Mouse (Mus musculus) 3134 (cell line): ENCODE measurements at regions not wholly inside any gene's neighbourhood (a gene's known extent, or its start where the extent isn't known, plus 50 kb on each side); places are given as distances from the start of the nearest gene placed in this dataset.

Source experiments
- DNase-seq: peaks from one replicate; pipeline ENCODE4 v3.0.0-alpha.2; 2011; ENCODE audit warnings: low spot score; ENCODE audit not compliant: insufficient read length; ENCODE audit errors: extremely low read depth

DNA sequence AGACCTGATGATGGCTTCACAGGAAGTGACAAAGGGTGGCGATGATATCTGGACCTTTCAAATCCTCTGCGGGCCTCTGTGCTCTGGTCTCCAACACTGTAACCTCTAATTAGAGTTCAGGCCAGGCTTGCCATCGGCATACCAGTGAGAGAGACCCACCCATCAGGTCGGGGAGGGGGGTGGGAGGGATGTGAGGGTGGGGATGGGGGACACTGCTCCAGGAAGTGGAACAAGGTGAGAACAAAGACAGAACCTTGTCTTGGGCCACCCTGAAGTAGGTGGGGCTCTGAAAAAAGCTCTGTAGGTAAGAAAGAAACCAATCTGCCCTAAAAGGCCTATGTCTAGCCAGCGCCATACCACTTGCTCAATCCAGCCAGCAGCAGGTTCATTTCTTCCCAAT lies 243.0 kb upstream of the Tle3 start:
- no peak for DNase-seq

DNA sequence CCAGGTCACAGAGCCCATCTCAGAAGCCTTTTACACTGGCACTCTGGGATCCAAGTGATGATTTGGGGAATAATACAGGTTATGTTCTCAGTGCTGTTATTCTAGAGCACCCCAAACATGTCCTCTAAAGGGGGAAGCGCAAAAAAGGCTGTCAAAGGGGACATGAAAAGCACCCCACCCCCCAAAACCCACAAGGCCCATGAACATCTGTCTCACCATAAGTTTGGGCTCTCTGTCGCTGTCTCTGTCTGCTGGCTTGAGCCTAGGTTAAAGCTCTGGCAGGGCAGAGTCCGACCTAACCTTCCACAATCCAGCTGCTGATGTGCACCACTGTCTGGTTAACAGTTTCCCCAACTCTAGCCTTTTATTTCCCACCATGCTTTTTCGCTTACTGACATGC lies 241.3 kb upstream of the Tle3 start:
- DNase-seq, result no peak

GRCm38 (mm10) chr9:61135263-61135882 lies 236.8 kb upstream of the Tle3 start:
- no peak for DNase-seq

GRCm38 (mm10) chr9:61135917-61136316 lies 236.2 kb upstream of the Tle3 start:
- no peak for DNase-seq

- peak; percentile 25 for DNase-seq
These were observed 233.3 kb upstream of the Tle3 start for GRCm38 (mm10) chr9:61138741-61139368.

- DNase-seq, result no peak
These were observed 229.1 kb upstream of the Tle3 start for GRCm38 (mm10) chr9:61143101-61143500.

- no peak for DNase-seq
These were observed 227.4 kb upstream of the Tle3 start for GRCm38 (mm10) chr9:61144685-61145318.

DNA sequence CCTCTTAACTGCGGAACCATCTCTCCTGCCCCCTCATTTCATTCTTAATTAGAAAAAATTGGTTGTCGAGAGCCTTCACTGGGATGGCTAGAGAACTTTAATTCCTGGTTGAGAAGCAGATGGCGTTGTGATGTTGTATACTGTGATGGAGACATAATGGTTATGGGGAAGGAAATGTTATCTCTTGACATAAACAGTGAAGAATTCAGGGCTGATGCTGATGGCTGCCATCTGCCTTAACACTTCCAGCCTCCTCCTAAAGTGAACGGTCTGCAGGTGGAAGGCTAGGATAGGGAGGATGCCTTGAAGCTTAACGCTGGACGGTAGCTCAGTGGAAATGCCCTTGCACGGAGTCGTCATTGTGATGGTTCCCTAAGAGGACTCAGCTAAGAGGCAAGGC lies 226.4 kb upstream of the Tle3 start:
- DNase-seq, result no peak

DNA sequence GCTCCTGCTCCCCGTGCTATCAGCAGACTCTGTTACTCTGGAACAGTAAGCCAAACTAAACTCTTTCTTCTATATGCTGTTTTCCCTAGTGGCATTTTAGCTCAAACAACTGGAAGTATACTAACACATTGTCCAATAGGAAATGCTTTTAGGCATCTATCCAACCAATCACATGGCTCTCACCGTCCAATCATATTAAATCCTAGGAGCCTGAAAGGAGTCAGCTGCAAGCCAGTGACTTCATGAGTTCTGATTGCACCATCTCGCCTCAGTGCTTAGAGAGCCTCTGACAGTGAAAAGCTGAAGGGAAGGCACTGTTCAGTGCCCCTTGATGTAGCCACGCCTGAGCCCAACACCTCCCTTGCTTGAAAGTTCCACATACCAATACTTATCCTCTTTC lies 221.0 kb upstream of the Tle3 start:
- no peak for DNase-seq

- no peak for DNase-seq
These were observed 220.2 kb upstream of the Tle3 start for GRCm38 (mm10) chr9:61151901-61152337.

- DNase-seq, result no peak
These were observed 217.4 kb upstream of the Tle3 start for GRCm38 (mm10) chr9:61154721-61155120.

- DNase-seq, result no peak
These were observed 216.3 kb upstream of the Tle3 start for GRCm38 (mm10) chr9:61155851-61156250.

DNA sequence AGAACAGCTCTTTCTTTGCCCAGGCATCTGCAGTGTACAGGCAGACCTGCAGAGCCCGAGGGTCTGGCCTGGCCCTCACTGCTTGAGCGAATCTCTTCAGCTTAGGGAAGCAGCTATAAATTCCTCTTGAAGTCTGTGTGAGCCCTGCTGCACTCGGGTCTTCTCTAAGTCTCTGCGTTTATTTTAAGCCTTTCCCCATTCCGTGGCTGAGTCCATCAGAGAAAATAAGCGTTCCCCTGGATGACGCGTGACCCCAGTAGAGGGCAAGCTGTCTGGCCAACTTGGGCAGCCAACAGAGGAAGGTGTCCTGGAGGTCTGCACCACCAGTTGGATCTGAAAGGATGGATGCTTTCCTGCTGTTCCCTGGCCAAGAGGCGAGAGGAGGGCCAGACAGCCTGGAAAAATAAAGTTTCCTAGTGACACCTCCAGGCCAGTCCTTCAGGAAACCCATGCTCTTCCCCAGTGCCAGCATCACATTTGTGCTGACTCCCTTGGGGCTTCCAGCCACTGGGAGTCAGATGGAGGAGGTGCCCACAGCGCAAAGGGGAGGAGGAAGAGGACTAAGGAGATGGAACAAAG lies 213.9 kb upstream of the Tle3 start:
- DNase-seq, result no peak

GRCm38 (mm10) chr9:61159159-61159558 lies 213.0 kb upstream of the Tle3 start:
- DNase-seq, result no peak

DNA sequence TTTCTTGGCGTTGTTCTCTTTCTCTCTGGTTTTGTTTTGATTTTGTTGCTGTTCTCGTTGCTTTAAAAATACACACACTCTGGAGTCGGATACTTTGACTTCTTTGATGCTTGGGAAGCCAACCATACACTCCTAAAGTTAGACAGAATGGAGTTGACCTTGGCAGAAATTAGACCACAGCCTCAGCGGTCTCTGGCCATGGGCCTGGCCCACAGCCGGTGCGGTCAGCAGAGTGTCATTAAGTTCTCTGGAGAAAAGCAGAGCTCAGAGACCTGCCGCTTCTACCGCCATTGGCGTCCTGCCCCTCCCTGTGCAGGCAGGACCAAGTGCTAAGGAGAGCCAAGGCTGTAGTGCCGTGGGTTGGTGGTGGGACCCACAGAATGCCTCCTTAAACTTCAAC lies 212.6 kb upstream of the Tle3 start:
- peak; percentile 48 for DNase-seq

DNA sequence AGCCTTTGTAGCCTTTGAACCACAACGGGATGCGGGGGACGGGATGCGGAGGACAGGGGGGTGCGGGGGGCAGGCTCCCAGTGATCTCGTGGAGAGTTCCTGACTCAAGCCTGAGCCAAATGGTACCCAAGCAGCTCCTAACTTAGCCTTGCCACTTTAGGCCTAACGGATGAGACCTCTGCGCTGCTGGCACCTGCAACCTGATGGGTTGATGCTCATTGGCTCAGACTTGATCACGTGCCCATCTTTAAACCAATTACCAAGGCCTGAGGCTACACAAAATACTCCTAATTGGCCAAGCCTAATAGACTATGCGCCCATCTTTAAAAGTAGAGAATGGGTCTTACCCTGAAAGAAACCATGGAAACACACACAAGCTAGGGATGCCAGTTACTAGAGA lies 209.3 kb upstream of the Tle3 start:
- no peak for DNase-seq

DNA sequence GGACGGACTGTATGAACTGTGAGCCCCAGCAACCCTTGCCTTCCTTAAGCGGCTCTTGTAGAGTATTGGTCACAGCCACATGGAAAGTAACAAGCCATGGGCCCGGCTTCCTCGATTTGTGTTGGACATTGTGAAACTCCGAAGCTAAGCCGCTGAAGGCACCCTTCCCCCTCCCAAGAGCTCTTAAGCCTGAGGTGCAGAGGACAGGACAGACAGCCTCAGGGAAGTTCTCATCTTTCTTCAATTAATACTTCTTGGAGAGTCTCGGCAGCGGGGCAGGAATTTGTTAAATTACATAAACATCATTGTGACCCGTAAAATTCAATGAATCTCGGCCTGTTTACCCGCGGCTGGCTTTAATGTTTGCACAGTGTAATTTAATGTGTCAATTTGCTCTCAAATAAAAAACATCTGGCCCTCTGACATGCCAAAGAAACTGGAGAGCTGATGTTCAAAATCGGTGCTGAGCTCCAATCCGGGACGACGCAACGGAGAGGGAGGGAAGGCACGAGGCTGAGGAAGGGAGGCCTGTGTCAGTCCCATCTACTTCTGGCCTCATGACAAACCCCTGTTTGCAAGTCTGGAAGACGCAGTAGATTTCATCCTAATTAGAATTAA lies 208.4 kb upstream of the Tle3 start:
- DNase-seq, result no peak

GRCm38 (mm10) chr9:61164501-61165251 lies 207.5 kb upstream of the Tle3 start:
- DNase-seq, result no peak

DNA sequence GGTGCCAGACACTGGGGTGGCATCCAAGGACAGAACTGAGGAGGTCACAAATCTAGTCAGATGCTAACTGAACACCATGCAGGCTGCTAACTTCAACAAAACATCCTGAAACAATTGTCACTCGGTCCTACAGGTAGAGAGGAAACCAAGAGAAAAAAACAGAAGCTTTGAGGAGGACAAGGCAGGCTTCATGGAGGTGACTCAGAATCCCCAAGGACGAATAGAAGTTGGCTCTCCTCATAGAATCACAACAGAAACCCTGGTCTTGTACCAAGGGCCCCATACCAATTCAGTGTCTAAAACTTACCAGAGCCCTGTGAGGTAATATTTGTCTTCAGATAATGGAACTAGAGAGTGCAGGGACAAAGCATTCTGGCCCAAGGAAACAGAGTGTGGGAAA lies 206.1 kb upstream of the Tle3 start:
- no peak for DNase-seq

DNA sequence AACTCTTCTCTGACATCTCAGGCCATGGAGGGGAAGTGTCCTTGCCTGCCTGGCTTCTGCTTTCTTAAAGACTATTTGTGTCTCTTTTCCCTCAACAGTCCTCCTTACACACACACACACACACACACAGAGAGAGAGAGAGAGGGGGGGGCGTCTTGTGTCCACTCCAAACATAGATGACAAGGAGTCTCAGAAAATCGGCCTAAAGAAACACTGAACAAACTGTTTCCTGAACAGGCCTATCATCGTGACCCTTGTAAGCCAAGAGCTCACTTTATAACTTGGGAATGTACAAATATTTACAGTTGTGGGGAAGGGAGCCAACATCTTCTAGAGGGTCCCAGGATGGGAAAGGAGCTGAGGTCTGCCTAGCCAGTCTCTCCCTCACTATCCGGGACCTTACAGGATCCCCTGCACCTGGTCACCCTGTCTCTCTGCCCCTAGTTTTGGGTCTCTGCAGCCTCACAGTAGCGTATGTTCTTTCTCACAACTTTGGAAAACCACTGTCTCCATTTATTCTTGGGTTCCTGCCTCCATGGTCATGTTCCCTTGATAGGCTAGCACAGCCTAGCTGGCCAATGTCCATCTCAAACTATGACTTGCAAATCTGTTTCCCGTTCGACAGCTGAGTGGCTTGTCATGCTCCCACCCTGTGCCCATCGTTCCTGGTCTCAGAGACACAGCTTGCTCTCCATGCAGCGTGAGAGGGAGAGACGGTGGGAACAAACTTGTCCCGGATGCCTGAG lies 204.9 kb upstream of the Tle3 start:
- no peak for DNase-seq
